Mouse (Mus musculus): ENCODE data around the gene Slit3. TPM values are rescaled to one million over a fixed set of nuclear protein-coding genes. Genes with fewer than 3 reads are reported as not detected.

Slit3 gene
- polyA plus RNA-seq, 1 experiment from 2014 or later, result 9.0 TPM

GRCm38 (mm10) chr11:35410431-35410830 lies 289.4 kb downstream of the Slit3 start:
- Histone ChIP-seq H3K27me3 (replicated peaks; ENCODE audit: control insufficient read depth, insufficient read depth, low read length) (no peaks in the 10 kb centered on the region; the same call in 1 of the 2 replicates), H3K9me3 (ENCODE audit: control insufficient read depth, low read length) (no peaks in the 10 kb centered on the region), H3K4me3 (ENCODE audit: low read length) (no peak overlapping the region), H3K27ac (ENCODE audit: low read depth, low read length) (no peak overlapping the region), H3K4me1 (ENCODE audit: control insufficient read depth, insufficient read depth, low read depth, low read length) (no peaks in the 10 kb centered on the region; the same call in 1 of the 2 replicates), H3K4me2 (ENCODE audit: low read length) (no peak overlapping the region), H3K9ac (ENCODE audit: low read depth, low read length) (no peak overlapping the region), H3K36me3 (ENCODE audit: control insufficient read depth, insufficient read depth, low read length) (no peaks in the 10 kb centered on the region)
- 70% methylated on average over 3 of the region's 3 CpGs for WGBS
- no peak for ATAC-seq

DNA sequence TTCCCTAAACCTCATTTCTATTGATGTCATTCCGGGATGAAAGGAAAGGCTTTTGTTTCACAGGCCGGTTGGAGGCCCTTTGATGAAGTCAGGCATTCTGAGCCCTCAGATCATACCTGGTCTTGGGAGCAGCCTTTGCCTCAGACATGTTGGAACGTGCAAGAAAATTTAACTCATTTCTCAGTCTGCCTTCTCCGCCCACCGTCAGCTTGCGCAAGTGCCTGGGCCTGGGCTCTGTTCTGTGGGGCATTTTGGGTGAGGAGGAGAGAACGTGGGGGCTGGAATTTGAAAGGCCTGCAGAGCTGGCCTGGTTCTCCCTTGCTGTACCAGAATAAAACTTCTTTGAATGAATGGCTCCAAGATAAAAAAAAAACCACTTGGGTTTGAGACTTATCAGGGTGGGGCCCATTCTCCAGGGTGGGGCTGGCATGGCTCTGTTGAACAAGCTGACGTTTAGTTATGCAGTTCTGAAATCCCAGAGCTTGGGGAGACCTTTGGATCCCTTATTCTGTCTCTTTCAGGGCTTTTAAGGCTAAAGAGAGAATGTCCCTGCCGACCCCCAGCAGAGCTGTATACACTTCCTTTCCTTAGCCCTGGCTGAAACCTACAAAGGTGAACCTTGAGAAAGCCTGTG lies 294.9 kb downstream of the Slit3 start:
- no peak overlapping the region for H3K9ac ChIP-seq (ENCODE audit: low read depth, low read length)
- 52% methylated on average over 9 of the region's 9 CpGs for WGBS
- no peaks in the 10 kb centered on the region for H3K36me3 ChIP-seq (ENCODE audit: control insufficient read depth, insufficient read depth, low read length)
- H3K4me3 ChIP-seq (ENCODE audit: low read length), result no peak overlapping the region
- ATAC-seq, result no peak
- no peaks in the 10 kb centered on the region for H3K27me3 ChIP-seq (replicated peaks; ENCODE audit: control insufficient read depth, insufficient read depth, low read length)
- H3K27ac ChIP-seq (ENCODE audit: low read depth, low read length), result no peak overlapping the region
- no peak overlapping the region for H3K4me2 ChIP-seq (ENCODE audit: low read length)
- H3K9me3 ChIP-seq (ENCODE audit: control insufficient read depth, low read length), result no peaks in the 10 kb centered on the region
- peaks cover 7% of the 10 kb centered on the region; the same call in 1 of the 2 replicates for H3K4me1 ChIP-seq (ENCODE audit: control insufficient read depth, insufficient read depth, low read depth, low read length)

DNA sequence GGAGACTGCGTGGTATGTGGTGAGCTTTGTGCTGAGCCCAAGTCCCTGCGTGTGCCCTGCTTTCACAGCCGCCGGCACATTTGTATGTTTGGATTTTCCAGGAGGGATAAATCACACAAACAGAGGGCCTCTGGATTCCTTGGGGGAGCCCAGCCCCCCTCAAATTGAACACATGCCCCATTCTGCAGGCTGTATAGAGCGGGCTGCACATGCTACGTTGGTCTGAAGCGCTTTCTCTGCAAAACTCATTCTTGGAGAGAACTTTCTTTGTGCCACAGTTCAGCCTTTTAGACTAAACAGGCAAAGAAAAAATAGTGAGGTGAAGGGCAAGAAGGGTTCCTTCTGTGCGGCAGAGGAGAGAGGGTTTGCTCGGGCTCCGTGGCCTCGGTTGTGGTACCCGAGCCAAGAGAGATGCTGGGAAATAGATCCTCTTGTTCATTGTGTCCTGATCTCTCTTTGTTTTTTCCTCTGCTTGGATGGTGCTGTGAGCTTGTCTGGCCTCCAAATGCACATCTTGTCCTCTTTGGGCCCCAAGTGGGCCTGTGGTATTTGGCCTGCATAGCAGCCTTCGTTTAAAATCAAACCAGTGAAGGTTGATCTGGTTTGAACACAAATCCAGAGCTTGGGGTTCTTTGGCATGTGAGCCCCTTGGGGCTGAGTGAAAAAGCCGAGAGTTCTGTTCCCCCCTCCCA lies 295.5 kb downstream of the Slit3 start:
- Histone ChIP-seq H3K4me3 (ENCODE audit: low read length) (no peak overlapping the region), H3K27ac (ENCODE audit: low read depth, low read length) (no peak overlapping the region), H3K9me3 (ENCODE audit: control insufficient read depth, low read length) (no peaks in the 10 kb centered on the region), H3K9ac (ENCODE audit: low read depth, low read length) (no peak overlapping the region), H3K4me2 (ENCODE audit: low read length) (no peak overlapping the region), H3K36me3 (ENCODE audit: control insufficient read depth, insufficient read depth, low read length) (no peaks in the 10 kb centered on the region), H3K4me1 (ENCODE audit: control insufficient read depth, insufficient read depth, low read depth, low read length) (peaks cover 7% of the 10 kb centered on the region; the same call in 1 of the 2 replicates), H3K27me3 (replicated peaks; ENCODE audit: control insufficient read depth, insufficient read depth, low read length) (peaks cover 2% of the 10 kb centered on the region; the same call in 1 of the 2 replicates)
- peak; percentile 37; the same call in 1 of the 2 replicates for ATAC-seq
- WGBS, result 47% methylated on average over 14 of the region's 14 CpGs

- Histone ChIP-seq H3K9me3 (ENCODE audit: control insufficient read depth, low read length) (no peaks in the 10 kb centered on the region), H3K4me1 (ENCODE audit: control insufficient read depth, insufficient read depth, low read depth, low read length) (peaks cover 7% of the 10 kb centered on the region; the same call in 1 of the 2 replicates), H3K4me2 (ENCODE audit: low read length) (no peak overlapping the region), H3K36me3 (ENCODE audit: control insufficient read depth, insufficient read depth, low read length) (no peaks in the 10 kb centered on the region), H3K4me3 (ENCODE audit: low read length) (no peak overlapping the region), H3K27ac (ENCODE audit: low read depth, low read length) (no peak overlapping the region), H3K9ac (ENCODE audit: low read depth, low read length) (no peak overlapping the region), H3K27me3 (replicated peaks; ENCODE audit: control insufficient read depth, insufficient read depth, low read length) (peaks cover 2% of the 10 kb centered on the region; the same call in 1 of the 2 replicates)
- no peak for ATAC-seq
- 71% methylated on average over 13 of the region's 13 CpGs for WGBS
Observed at GRCm38 (mm10) chr11:35417911-35418552, 297.0 kb downstream of the Slit3 start.

- Histone ChIP-seq H3K27me3 (replicated peaks; ENCODE audit: control insufficient read depth, insufficient read depth, low read length) (peaks cover 2% of the 10 kb centered on the region; the same call in 1 of the 2 replicates), H3K4me1 (ENCODE audit: control insufficient read depth, insufficient read depth, low read depth, low read length) (peaks cover 7% of the 10 kb centered on the region; the same call in 1 of the 2 replicates), H3K4me2 (ENCODE audit: low read length) (no peak overlapping the region), H3K27ac (ENCODE audit: low read depth, low read length) (no peak overlapping the region), H3K9me3 (ENCODE audit: control insufficient read depth, low read length) (no peaks in the 10 kb centered on the region), H3K9ac (ENCODE audit: low read depth, low read length) (no peak overlapping the region), H3K36me3 (ENCODE audit: control insufficient read depth, insufficient read depth, low read length) (no peaks in the 10 kb centered on the region), H3K4me3 (ENCODE audit: low read length) (no peak overlapping the region)
- WGBS, result 59% methylated on average over 5 of the region's 5 CpGs
- no peak for ATAC-seq
Observed at GRCm38 (mm10) chr11:35419013-35419412, 298.0 kb downstream of the Slit3 start.

DNA sequence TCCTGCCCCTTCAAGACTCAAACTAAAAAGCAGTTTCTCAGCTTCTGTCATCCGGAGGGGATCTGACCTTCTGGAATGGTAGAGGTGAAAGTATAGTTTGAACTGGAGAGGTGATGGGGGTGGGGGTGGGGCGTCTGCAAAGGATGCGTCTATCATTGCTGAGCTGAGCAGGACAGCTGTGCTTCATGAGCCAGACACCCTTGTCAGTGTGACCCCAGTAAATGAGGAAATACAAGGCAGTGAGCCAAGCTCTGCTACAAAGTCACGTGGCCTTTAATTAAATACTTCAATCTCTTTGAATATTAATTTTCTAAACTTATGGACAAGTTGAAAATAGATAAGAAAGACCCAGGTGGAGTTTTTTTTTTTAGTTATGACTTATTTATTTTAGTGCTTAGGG lies 300.7 kb downstream of the Slit3 start:
- H3K27me3 ChIP-seq (replicated peaks; ENCODE audit: control insufficient read depth, insufficient read depth, low read length), result peaks cover 2% of the 10 kb centered on the region; the same call in 1 of the 2 replicates
- H3K27ac ChIP-seq (ENCODE audit: low read depth, low read length), result no peak overlapping the region
- peaks cover 5% of the 10 kb centered on the region; the same call in 1 of the 2 replicates for H3K4me1 ChIP-seq (ENCODE audit: control insufficient read depth, insufficient read depth, low read depth, low read length)
- H3K4me3 ChIP-seq (ENCODE audit: low read length), result no peak overlapping the region
- no peak overlapping the region for H3K9ac ChIP-seq (ENCODE audit: low read depth, low read length)
- no peaks in the 10 kb centered on the region for H3K9me3 ChIP-seq (ENCODE audit: control insufficient read depth, low read length)
- no peaks in the 10 kb centered on the region for H3K36me3 ChIP-seq (ENCODE audit: control insufficient read depth, insufficient read depth, low read length)
- WGBS, result 54% methylated on average over 4 of the region's 4 CpGs
- no peak for ATAC-seq
- no peak overlapping the region for H3K4me2 ChIP-seq (ENCODE audit: low read length)

- Histone ChIP-seq H3K27me3 (replicated peaks; ENCODE audit: control insufficient read depth, insufficient read depth, low read length) (no peaks in the 10 kb centered on the region), H3K9me3 (ENCODE audit: control insufficient read depth, low read length) (no peaks in the 10 kb centered on the region), H3K4me3 (ENCODE audit: low read length) (no peak overlapping the region), H3K4me2 (ENCODE audit: low read length) (no peak overlapping the region), H3K9ac (ENCODE audit: low read depth, low read length) (no peak overlapping the region), H3K36me3 (ENCODE audit: control insufficient read depth, insufficient read depth, low read length) (no peaks in the 10 kb centered on the region), H3K4me1 (ENCODE audit: control insufficient read depth, insufficient read depth, low read depth, low read length) (no peaks in the 10 kb centered on the region), H3K27ac (ENCODE audit: low read depth, low read length) (no peak overlapping the region)
- WGBS, result 79% methylated on average over 7 of the region's 7 CpGs
- no peak for ATAC-seq
Observed at GRCm38 (mm10) chr11:35428036-35428435, 307.0 kb downstream of the Slit3 start.

DNA sequence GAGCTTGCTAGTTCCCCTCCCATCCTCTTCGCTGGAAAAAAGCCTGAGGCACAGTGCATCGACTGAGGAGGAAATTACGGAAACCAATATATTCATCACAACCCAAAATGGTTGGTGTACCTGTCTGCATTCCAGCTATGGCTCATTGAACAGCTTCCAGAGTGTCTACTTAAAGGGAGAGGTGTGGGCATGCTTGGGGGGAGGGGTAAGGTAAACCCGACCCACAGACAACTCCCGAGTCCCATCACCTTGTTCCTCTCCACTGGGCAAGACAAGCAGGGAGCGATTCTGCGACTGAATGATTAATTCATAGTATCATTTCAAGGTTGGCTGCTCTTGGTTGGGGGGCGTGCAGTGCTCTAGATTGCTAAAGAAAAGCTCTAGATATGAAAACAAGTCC lies 310.1 kb downstream of the Slit3 start:
- ATAC-seq, result no peak
- Histone ChIP-seq H3K4me1 (ENCODE audit: control insufficient read depth, insufficient read depth, low read depth, low read length) (no peaks in the 10 kb centered on the region), H3K27me3 (replicated peaks; ENCODE audit: control insufficient read depth, insufficient read depth, low read length) (no peaks in the 10 kb centered on the region), H3K4me3 (ENCODE audit: low read length) (no peak overlapping the region), H3K9me3 (ENCODE audit: control insufficient read depth, low read length) (no peaks in the 10 kb centered on the region), H3K27ac (ENCODE audit: low read depth, low read length) (no peak overlapping the region), H3K36me3 (ENCODE audit: control insufficient read depth, insufficient read depth, low read length) (no peaks in the 10 kb centered on the region), H3K9ac (ENCODE audit: low read depth, low read length) (no peak overlapping the region), H3K4me2 (ENCODE audit: low read length) (no peak overlapping the region)
- WGBS, result 67% methylated on average over 8 of the region's 8 CpGs

DNA sequence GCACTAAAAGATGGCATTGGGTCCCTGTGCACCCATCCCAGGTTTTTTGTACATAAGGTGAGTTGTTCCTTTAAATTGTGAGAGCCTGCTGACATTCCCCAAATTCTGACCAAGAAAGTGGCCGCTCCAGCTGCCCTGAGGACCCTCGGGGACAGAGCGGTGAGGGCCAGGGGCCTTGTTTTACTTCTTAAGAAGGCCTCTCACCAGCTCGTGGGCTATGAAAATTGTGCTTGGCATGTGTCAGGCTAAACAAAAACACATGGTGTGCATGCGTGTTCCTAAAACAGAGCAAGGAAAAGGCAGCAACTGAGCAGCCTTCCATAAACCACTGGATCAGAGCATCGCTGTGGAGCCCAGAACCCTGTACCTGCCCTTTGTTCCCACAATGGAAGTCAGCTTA lies 316.5 kb downstream of the Slit3 start:
- Histone ChIP-seq H3K4me1 (ENCODE audit: control insufficient read depth, insufficient read depth, low read depth, low read length) (0 out of 2 replicates have a peak, but pooled peaks cover 4% of the 10 kb centered on the region), H3K27ac (ENCODE audit: low read depth, low read length) (no peak overlapping the region), H3K4me2 (ENCODE audit: low read length) (no peak overlapping the region), H3K9ac (ENCODE audit: low read depth, low read length) (no peak overlapping the region), H3K9me3 (ENCODE audit: control insufficient read depth, low read length) (no peaks in the 10 kb centered on the region), H3K4me3 (ENCODE audit: low read length) (no peak overlapping the region), H3K36me3 (ENCODE audit: control insufficient read depth, insufficient read depth, low read length) (no peaks in the 10 kb centered on the region), H3K27me3 (replicated peaks; ENCODE audit: control insufficient read depth, insufficient read depth, low read length) (no peaks in the 10 kb centered on the region)
- ATAC-seq, result no peak
- WGBS, result 91% methylated on average over 6 of the region's 6 CpGs

All from hindbrain, embryonic 16.5 days (tissue).